Mouse (Mus musculus): Measurements from ENCODE around the gene Macrod2.

DNA sequence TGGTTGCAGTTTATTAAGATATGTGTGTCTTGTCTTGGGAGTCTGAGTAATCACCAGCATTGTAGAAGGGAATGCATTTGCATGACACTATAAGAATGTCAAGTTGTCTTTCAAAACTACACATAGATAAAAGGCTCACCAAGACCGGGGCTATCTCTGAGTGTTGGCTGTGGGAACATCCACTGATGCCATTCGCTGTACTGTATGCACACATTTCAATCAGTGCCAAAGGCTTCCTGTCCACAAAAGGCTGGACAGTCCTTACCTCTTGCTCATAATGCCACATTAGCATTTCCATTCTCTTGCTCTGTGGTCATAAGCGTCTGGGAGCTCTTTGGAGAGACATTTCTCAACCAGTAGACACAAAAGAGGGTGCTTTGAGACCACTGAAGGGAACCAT lies 1713.8 kb downstream of the Macrod2 start:
- TF ChIP-seq CTCF (IDR thresholded peaks at IDR 0.05; ENCODE audit: control insufficient read depth, insufficient read depth, insufficient read length) (no peak), MAX (IDR thresholded peaks at IDR 0.05) (no peak)

Data from C2C12 (cell line).